In the genomic region with DNA sequence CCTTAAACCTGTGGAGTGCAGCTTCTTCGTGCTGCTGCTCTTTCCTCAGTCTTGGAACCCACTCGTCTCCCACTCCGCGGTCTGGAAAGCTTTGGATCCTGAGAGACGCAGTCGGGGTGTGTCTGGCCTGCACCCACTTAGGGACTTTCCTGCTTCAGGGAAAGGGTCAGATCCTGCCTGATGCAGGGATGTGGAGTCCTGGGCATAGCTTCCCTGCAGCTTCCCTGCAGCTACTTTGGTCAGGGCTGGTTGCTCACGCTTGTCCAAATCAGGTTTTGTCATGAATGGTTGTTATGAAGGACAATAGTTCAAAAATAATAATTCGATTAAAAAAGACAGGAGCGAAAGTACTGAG, we compare ENCODE assay signal across 9 mouse cellular contexts. TPM values are rescaled to one million over a fixed set of nuclear protein-coding genes. Genes with fewer than 3 reads are reported as not detected.
DNase-seq lines count a peak whose midpoint lies in the region; ATAC-seq and TF ChIP-seq lines count a peak whose summit lies in the region.
"Had no signal": no experiment of that assay in that cellular context is flagged by ENCODE, and none has a peak within 500 bp of the region (broad histone marks: within the 10 kb centered on the region; RNA-seq: fewer than 3 reads in every experiment).

No protein-coding gene starts in this region.

- ATAC-seq in intestine, embryonic 16.5 days: no peak
- ATAC-seq in neural tube, embryonic 14.5 days (ENCODE audit: low read depth): no peak; the same call in 1 of the 2 replicates

- TF ChIP-seq CTCF in lung, adult 2 months (IDR thresholded peaks at IDR 0.05; ENCODE audit: insufficient read depth, low read length): no peak
- no peak for TF ChIP-seq CTCF in embryonic fibroblast, embryonic 13.5 days (IDR thresholded peaks at IDR 0.05; ENCODE audit: borderline replicate concordance, insufficient read depth, low read length)

- H3K4me2 ChIP-seq in intestine, embryonic 16.5 days (ENCODE audit: low read depth, low read length): peak overlapping the region; percentile 62
- H3K4me2 ChIP-seq in neural tube, embryonic 14.5 days (ENCODE audit: low read depth, low read length): peak overlapping the region; percentile 71

- no peaks in the 10 kb centered on the region for H3K27me3 ChIP-seq in intestine, embryonic 16.5 days (replicated peaks; ENCODE audit: control insufficient read depth, insufficient read depth, low read length)
- no peaks in the 10 kb centered on the region for H3K27me3 ChIP-seq in neural tube, embryonic 14.5 days (ENCODE audit: control insufficient read depth, insufficient read depth, low read length)

- 29% methylated on average over 9 of the region's 9 CpGs for WGBS in lung, adult 2 months
- WGBS in intestine, embryonic 16.5 days: 22% methylated on average over 9 of the region's 9 CpGs
- WGBS in neural tube, embryonic 14.5 days: 23% methylated on average over 9 of the region's 9 CpGs

- peak overlapping the region; percentile 0 for H3K4me3 ChIP-seq in lung, adult 2 months (replicated peaks; ENCODE audit: extremely low read depth, low read depth, low read length)
- peak overlapping the region; percentile 6; the same call in 1 of the 2 replicates for H3K4me3 ChIP-seq in embryonic fibroblast, embryonic 13.5 days (ENCODE audit: insufficient read depth, low read length)
- H3K4me3 ChIP-seq in intestine, embryonic 16.5 days (ENCODE audit: low read length): peak overlapping the region; percentile 45
- H3K4me3 ChIP-seq in neural tube, embryonic 14.5 days (ENCODE audit: low read depth, low read length): peak overlapping the region; percentile 36

- DNase-seq in lung, adult 2 months: no peak
- no peak for DNase-seq in lung, postnatal 4 days
- no peak for DNase-seq in cerebellum, postnatal 14 days
- no peak for DNase-seq in gastrocnemius, postnatal 14 days
- DNase-seq in adrenal gland, adult 8-10 months: no peak

- no peak overlapping the region for H3K9ac ChIP-seq in intestine, embryonic 16.5 days (ENCODE audit: low read depth, low read length)
- H3K9ac ChIP-seq in neural tube, embryonic 14.5 days (replicated peaks; ENCODE audit: low read depth, low read length): 0 out of 2 replicates have a peak overlapping the region, but pooled peaks have one; percentile 32

- TF ChIP-seq POLR2A in lung, adult 2 months (IDR thresholded peaks at IDR 0.05; ENCODE audit: borderline replicate concordance, extremely low read depth, low read depth, low read length): no peak
- no peak for TF ChIP-seq POLR2A in embryonic fibroblast, embryonic 13.5 days (IDR thresholded peaks at IDR 0.05; ENCODE audit: low read depth, low read length)

- H3K27ac ChIP-seq in embryonic fibroblast, embryonic 13.5 days (ENCODE audit: insufficient read depth, low read length): no peak overlapping the region
- H3K27ac ChIP-seq in intestine, embryonic 16.5 days (ENCODE audit: low read length): peak overlapping the region; percentile 49; the same call in 1 of the 2 replicates
- H3K27ac ChIP-seq in neural tube, embryonic 14.5 days (ENCODE audit: low read depth, low read length): no peak overlapping the region

- no peaks in the 10 kb centered on the region for H3K36me3 ChIP-seq in intestine, embryonic 16.5 days (ENCODE audit: control insufficient read depth, insufficient read depth, low read length)
- no peaks in the 10 kb centered on the region for H3K36me3 ChIP-seq in neural tube, embryonic 14.5 days (ENCODE audit: control insufficient read depth, insufficient read depth, low read length)

- no peaks in the 10 kb centered on the region for H3K4me1 ChIP-seq in lung, adult 2 months (ENCODE audit: control insufficient read depth, insufficient read depth, low read length)
- H3K4me1 ChIP-seq in embryonic fibroblast, embryonic 13.5 days (ENCODE audit: control insufficient read depth, insufficient read depth, low read length): no peaks in the 10 kb centered on the region
- H3K4me1 ChIP-seq in intestine, embryonic 16.5 days (ENCODE audit: control insufficient read depth, insufficient read depth, low read length): peaks cover 13% of the 10 kb centered on the region; the same call in 1 of the 2 replicates
- H3K4me1 ChIP-seq in neural tube, embryonic 14.5 days (ENCODE audit: control insufficient read depth, insufficient read depth, low read length): peaks cover 4% of the 10 kb centered on the region; the same call in 1 of the 2 replicates

- no peaks in the 10 kb centered on the region for H3K9me3 ChIP-seq in intestine, embryonic 16.5 days (ENCODE audit: control insufficient read depth, low read length)
- no peaks in the 10 kb centered on the region for H3K9me3 ChIP-seq in neural tube, embryonic 14.5 days (ENCODE audit: control insufficient read depth, low read length)

- intact Hi-C loops in gastrocnemius, postnatal 14 days (cut with DNase I; ENCODE audit: low total_unique reads): no loop called here

RNA-seq across cellular contexts. Expression of gene Agmat, which starts 11.3 kb away (rescaled TPM):
- polyA plus RNA-seq in lung, adult 2 months (2012; rRNA removed): 0.15 and 0.28 TPM in 2 replicates
- polyA plus RNA-seq in embryonic fibroblast, embryonic 13.5 days (2011; ENCODE audit: insufficient read length, low read depth, missing spikeins): not detected in 2 replicates
- polyA plus RNA-seq in intestine, embryonic 16.5 days (2015; fragmentation: Nextera tagmentation; extraction: Ambion mirVana): 65.6 and 72.2 TPM in 2 replicates
- not detected in 2 replicates for polyA plus RNA-seq in neural tube, embryonic 14.5 days (2014; fragmentation: Nextera tagmentation; extraction: Ambion mirVana)
- under 1 TPM in 1 of 2 experiments, not detected in 1; 0.82 TPM for total RNA-seq in gastrocnemius, postnatal 14 days (2021)
- 10 to 100 TPM in 3 of 4 experiments, 1 to 10 TPM in 1; 9.4 to 59.0 (median 32.8) TPM for total RNA-seq in adrenal gland, adult 8-10 months (2022)
- total RNA-seq: neutrophil, adult 5-6 weeks had no signal

RNA-seq across cellular contexts. Expression of gene Ddi2, which starts 12.0 kb away (rescaled TPM):
- 19.7 and 20.2 TPM in 2 replicates for polyA plus RNA-seq in lung, adult 2 months (2012; rRNA removed)
- polyA plus RNA-seq in embryonic fibroblast, embryonic 13.5 days (2011; ENCODE audit: insufficient read length, low read depth, missing spikeins): 27.6 and 30.9 TPM in 2 replicates
- polyA plus RNA-seq in intestine, embryonic 16.5 days (2015; fragmentation: Nextera tagmentation; extraction: Ambion mirVana): 16.5 and 17.2 TPM in 2 replicates
- polyA plus RNA-seq in neural tube, embryonic 14.5 days (2014; fragmentation: Nextera tagmentation; extraction: Ambion mirVana): 11.5 and 15.2 TPM in 2 replicates
- 10 to 100 TPM; 35.0 to 37.6 TPM for total RNA-seq in gastrocnemius, postnatal 14 days (2021)
- total RNA-seq in adrenal gland, adult 8-10 months (2022): 10 to 100 TPM; 49.4 to 67.9 (median 54.0) TPM

RNA-seq across cellular contexts. Expression of gene Rsc1a1, which starts 49.8 kb away (rescaled TPM):
- polyA plus RNA-seq in lung, adult 2 months (2012; rRNA removed): 9.0 and 14.1 TPM in 2 replicates
- polyA plus RNA-seq in embryonic fibroblast, embryonic 13.5 days (2011; ENCODE audit: insufficient read length, low read depth, missing spikeins): 5.1 and 5.3 TPM in 2 replicates
- polyA plus RNA-seq in intestine, embryonic 16.5 days (2015; fragmentation: Nextera tagmentation; extraction: Ambion mirVana): not detected in 2 replicates
- polyA plus RNA-seq in neural tube, embryonic 14.5 days (2014; fragmentation: Nextera tagmentation; extraction: Ambion mirVana): 0.82 and 0.83 TPM in 2 replicates
- 1 to 10 TPM; 6.0 TPM for total RNA-seq in gastrocnemius, postnatal 14 days (2021)
- 1 to 10 TPM in 1 of 4 experiments, not detected in 3; 3.7 TPM for total RNA-seq in adrenal gland, adult 8-10 months (2022)

RNA-seq across cellular contexts. Expression of gene Dnajc16, which starts 55.5 kb away (rescaled TPM):
- 9.6 and 12.0 TPM in 2 replicates for polyA plus RNA-seq in lung, adult 2 months (2012; rRNA removed)
- 10.0 and 11.3 TPM in 2 replicates for polyA plus RNA-seq in embryonic fibroblast, embryonic 13.5 days (2011; ENCODE audit: insufficient read length, low read depth, missing spikeins)
- 4.2 and 4.3 TPM in 2 replicates for polyA plus RNA-seq in intestine, embryonic 16.5 days (2015; fragmentation: Nextera tagmentation; extraction: Ambion mirVana)
- polyA plus RNA-seq in neural tube, embryonic 14.5 days (2014; fragmentation: Nextera tagmentation; extraction: Ambion mirVana): 5.8 and 6.4 TPM in 2 replicates
- total RNA-seq in gastrocnemius, postnatal 14 days (2021): 1 to 10 TPM; 8.6 to 9.4 TPM
- 10 to 100 TPM; 28.1 to 36.3 (median 32.7) TPM for total RNA-seq in adrenal gland, adult 8-10 months (2022)

RNA-seq across cellular contexts. Expression of gene Casp9, which starts 58.2 kb away (rescaled TPM):
- polyA plus RNA-seq in lung, adult 2 months (2012; rRNA removed): 17.7 and 19.0 TPM in 2 replicates
- 10.0 and 13.2 TPM in 2 replicates for polyA plus RNA-seq in embryonic fibroblast, embryonic 13.5 days (2011; ENCODE audit: insufficient read length, low read depth, missing spikeins)
- 21.3 and 24.1 TPM in 2 replicates for polyA plus RNA-seq in intestine, embryonic 16.5 days (2015; fragmentation: Nextera tagmentation; extraction: Ambion mirVana)
- polyA plus RNA-seq in neural tube, embryonic 14.5 days (2014; fragmentation: Nextera tagmentation; extraction: Ambion mirVana): 17.3 and 18.2 TPM in 2 replicates
- 1 to 10 TPM; 3.7 to 4.8 TPM for total RNA-seq in gastrocnemius, postnatal 14 days (2021)
- 10 to 100 TPM; 21.4 to 29.4 (median 26.5) TPM for total RNA-seq in adrenal gland, adult 8-10 months (2022)

Comparison
In these comparisons a context has a peak if more than half of its experiments do, and no peak if none do; other contexts are left out.
1. RNA of gene Agmat, which starts 11.3 kb away (polyA plus RNA-seq): 65.6 to 72.2 TPM in intestine, embryonic 16.5 days; 0.15 to 0.28 TPM in lung, adult 2 months, not detected in neural tube, embryonic 14.5 days and not detected in embryonic fibroblast, embryonic 13.5 days; every median in the first group is over 10 times any median in the second.
2. Peak in every context shown above with its lines, with median percentiles within 50 percentile points of each other: H3K4me3 ChIP-seq.